Mouse (Mus musculus): Measurements from ENCODE around the gene Serpina1b.
"Not testable (repeated sequence)": the region's sequence is repeated elsewhere in the genome, so short reads cannot be mapped to it uniquely, and the experiment has no call there.

Serpina1b gene

DNA sequence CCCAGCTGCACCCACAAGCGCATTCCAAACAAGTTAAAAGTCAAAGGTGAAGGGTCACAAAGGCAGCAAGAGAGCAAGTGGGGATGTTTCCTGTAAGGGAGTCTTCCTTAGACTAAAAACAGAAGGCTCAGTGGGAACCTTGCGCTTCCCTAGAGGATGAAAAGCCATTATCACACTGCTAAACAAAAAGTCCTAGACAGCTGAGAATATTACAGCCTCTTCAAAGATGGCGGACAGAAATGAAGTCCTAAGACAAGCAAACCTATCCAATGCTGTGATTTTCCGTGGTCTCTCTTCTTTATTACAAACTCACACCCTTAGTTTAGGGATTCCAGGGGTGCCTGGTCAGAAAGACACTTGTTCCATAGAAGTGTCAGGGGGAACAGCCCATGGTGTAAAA, at the start of gene Serpina1b:
Gene Serpina1b, minus strand, starts transcription at position 101 of the 400 bp plus-strand sequence.
- DNase-seq: not testable (repeated sequence)

DNA sequence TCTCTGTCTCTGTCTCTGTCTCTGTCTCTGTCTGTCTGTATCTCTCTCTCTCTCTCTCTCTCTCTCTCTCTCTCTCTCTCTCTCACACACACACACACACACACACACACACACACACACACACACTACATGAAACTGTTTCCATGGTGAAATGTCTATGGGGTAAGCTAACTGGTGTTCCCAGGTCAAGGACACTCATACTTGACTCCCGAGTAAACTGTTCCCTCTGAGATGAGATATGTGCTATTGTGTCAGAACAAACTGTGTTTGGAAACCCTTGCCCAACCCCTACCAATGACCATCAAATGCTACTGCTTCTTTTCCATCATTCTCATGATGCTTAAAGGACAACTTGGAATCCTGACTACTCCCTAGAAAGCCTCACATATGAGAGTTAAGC, 36.7 kb upstream of the Serpina1b start:
- not testable (repeated sequence) for DNase-seq

DNA sequence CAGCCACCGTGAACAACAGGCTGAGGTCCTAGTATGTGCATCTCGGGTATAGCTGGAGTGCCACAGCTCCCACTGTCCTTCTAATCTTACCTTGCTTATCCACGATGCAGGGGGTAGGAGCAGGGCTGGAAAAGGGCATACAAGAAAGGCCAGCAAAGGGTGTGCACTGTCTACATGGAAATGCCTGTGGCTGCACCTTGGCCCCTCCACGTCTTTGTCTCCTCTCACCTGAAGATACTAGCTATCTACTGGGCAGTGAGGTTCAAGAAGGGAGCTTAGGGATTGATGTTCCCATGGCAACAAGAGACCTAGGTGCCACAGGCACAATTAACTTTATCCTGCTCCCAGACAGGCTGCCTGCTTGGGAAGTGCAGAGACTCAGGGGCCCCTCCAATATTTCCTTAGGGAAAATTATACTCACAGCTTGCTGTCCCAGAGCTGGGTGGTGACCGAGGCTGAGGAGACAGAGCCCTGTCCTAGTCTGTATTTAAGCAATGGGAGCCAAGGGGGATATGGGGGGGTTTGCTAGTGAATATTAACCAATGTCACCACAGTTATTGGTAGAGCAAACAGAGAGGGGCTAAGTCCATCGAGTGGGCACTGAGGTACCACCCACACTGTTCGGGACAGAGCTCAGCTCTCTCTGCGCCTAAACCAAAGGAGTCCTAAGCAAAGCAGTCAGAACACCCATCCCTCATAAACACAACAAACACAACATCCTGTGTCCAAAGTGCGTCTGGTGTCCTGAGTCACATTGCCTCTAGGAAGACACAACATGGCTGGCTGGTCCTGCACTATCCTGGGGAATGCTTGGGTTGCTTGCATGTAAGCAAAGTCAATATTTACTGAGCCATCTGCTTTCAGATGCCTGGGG, 33.2 kb upstream of the Serpina1b start, which contains the start of gene Serpina1a:
Gene Serpina1a, minus strand, starts transcription at position 462 of the 874 bp plus-strand sequence.
- not testable (repeated sequence) for DNase-seq

DNA sequence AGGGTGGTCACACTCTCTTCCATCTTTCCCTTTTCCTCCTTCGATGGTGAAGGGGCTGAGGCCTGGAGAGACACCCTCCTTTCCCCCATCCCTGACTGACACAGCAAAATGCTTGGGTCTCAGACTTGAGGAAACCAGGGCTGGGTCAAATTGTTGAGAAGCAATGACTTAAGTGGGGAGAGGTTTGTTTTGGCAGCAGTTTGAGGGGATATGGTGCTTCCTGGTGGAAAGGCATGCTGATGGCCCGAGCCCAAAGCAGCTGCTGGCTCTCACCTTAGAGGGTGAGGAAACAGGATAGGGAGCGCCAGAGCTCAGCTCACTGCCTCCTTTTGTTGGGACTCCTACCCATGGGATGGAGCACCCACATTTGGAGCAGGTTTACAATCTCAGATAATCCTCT, 30.8 kb upstream of the Serpina1b start:
- no peak for DNase-seq

- not testable (repeated sequence) for DNase-seq
Observed at GRCm38 (mm10) chr12:103860571-103860970, 30.4 kb upstream of the Serpina1b start.

DNA sequence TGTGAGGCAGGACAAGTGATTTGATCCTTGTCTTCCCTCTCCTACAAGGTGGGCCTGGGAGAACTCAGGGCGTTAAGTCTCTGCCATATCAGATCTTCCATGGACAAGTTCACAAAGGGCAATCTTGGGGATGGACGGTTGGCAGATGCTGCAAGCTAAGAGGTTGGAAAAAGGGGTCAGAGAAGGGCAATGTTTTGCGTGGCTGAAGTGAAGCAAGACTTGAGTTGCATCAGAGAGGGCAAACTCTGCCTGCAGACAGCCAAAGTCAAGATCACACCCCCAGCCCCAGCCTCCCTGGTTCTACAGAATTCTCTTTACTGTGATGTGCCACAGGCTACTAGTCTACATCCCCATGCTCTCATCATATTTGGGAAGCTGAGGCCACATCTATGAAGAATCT, 29.4 kb upstream of the Serpina1b start:
- not testable (repeated sequence) for DNase-seq

DNA sequence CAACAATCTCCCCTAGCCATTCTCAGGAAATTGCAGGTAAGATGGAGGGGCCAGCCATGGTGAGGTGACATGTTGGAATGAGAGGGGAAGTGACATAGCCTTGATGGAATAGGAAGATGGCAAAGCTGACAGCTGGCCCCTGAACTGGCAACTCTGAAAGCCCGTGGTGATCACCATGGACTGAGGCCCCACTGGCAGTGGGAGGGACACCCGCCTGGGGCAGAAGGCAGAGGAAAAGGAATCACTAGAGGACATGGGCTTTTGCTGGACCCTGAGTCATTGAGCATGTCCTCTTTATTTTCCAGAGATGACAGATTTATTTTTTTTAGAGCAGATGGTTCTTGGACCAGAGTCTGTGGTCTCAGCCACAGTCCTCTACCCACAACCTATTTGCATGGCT, 22.9 kb upstream of the Serpina1b start:
- DNase-seq: not testable (repeated sequence)

- DNase-seq: not testable (repeated sequence)
Observed at GRCm38 (mm10) chr12:103827661-103828372, 2.4 kb downstream of the Serpina1b start.

DNA sequence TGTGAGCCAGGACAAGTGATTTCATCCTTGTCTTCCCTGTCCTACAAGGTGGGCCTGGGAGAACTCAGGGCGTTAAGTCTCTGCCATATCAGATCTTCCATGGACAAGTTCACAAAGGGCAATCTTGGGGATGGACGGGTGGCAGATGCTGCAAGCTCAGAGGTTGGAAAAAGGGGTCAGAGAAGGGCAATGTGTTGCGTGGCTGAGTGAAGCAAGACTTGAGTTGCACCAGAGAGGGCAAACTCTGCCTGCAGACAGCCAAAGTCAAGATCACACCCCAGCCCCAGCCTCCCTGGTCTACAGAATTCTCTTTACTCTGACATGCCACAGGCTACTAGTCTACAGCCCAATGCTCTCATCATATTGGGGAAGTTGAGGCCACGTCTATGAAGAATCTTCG, 6.3 kb downstream of the Serpina1b start:
- DNase-seq: not testable (repeated sequence)

GRCm38 (mm10) chr12:103773246-103773851, 56.8 kb downstream of the Serpina1b start, which contains the start of gene Serpina1d:
Gene Serpina1d (minus strand): TSS chr12:103773592.
- DNase-seq: not testable (repeated sequence)

DNA sequence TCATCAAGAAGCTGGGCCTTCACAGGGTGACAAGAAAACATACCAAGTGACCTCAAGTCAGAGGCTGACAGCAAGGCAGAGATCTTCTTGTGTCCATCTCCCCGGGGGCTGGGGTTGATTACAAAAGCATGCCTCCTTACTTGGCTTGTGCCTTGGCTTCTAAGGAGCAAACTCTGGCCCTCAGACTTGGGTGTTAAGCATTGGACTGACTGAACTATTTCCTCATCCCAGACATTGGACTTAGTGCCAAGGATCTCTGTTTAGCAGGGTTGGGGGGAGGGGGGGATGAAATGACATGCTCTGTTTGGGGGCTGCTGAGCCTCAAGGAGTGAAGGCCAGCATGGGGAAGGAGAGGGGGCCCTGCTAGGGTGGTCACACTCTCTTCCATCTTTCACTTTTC, 59.6 kb downstream of the Serpina1b start:
- not testable (repeated sequence) for DNase-seq

GRCm38 (mm10) chr12:103763083-103763482, 67.1 kb downstream of the Serpina1b start:
- not testable (repeated sequence) for DNase-seq

DNA sequence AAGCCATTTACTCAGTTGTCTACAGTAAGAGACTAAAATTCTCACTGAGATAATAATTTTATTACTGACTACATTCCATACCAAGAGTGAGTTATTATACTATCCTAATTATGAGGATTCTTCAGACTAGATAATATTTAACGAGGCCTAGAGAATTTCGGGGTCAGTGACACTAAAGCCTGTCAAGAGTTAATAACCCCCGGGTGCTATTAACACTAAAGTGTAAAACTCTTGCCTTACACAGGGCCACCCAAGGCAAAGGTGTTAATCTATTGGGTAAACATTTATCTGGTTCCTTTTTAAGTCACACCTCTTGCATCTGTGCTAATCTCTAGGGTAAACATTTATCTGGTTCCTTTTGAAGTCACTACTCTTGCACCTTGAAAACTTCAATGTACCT, 69.9 kb downstream of the Serpina1b start:
- not testable (repeated sequence) for DNase-seq

GRCm38 (mm10) chr12:103745957-103746356, 84.2 kb downstream of the Serpina1b start:
- not testable (repeated sequence) for DNase-seq

- not testable (repeated sequence) for DNase-seq
Observed at GRCm38 (mm10) chr12:103737791-103738580, 92.2 kb downstream of the Serpina1b start.

DNA sequence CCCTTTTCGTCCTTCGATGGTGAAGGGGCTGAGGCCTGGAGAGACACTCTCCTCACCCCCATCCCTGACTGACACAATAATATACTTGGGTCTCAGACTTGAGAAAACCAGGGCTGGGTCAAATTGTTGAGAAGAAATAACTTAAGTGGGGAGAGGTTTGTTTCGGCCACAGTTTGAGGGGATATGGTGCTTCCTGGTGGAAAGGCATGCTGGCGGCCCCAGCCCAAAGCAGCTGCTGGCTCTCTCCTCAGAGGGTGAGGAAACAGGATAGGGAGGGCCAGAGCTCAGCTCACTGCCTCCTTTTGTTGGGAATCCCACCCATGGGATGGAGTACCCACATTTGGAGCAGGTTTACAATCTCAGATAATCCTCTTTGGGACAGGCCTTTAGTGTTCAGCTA, 94.6 kb downstream of the Serpina1b start:
- DNase-seq: not testable (repeated sequence)

DNA sequence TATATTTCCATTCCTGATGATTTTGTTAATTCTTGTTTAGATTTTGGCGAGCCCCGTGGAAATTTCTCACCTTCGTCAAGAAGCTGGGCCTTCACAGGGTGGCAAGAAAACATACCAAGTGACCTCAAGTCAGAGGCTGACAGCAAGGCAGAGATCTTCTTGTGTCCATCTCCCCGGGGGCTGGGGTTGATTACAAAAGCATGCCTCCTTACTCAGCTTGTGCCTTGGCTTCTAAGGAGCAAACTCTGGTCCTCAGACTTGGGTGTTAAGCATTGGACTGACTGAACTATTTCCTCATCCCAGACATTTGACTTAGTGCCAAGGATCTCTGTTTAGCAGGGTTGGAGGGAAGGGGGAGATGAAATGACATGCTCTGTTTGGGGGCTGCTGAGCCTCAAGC, 95.1 kb downstream of the Serpina1b start:
- DNase-seq: not testable (repeated sequence)

DNA sequence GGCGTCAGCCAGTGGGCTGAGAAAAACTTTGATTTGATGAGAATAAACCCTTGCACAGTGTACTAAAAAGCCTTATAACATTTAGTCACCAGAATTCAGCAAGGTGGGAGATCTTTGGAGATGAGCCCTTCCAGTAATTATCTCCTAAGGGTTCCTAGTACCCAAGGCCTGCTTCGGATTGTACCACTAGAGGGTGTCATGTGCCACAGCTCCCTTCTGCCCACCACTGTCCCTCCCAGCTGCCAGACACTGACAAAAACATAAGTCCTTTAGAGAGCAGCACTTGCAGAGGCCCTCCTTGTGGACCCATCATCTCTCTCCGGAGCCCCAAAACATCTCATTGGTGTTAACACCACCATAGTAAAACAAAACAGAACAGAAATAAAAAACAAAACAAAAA, 118.6 kb downstream of the Serpina1b start:
- DNase-seq: no peak

DNA sequence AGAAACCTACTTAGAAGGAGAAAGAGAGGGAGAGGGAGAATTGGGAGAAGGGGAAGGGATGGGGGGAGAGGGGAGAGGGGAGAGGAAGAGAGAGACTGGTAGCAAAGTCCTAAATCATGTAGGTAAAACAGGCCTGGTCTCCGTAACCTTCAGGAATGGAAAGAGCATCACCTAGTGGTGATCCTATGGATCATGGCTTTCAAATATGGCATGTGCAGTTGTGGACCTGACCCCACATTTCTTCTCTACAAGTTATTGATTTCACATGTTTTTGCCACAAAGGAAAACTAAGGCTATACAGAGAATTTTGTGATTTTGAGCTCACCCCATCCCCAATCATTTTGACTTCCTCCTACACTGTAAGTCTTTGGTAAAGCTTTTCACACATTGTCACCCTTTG, 119.8 kb downstream of the Serpina1b start:
- DNase-seq: no peak

DNA sequence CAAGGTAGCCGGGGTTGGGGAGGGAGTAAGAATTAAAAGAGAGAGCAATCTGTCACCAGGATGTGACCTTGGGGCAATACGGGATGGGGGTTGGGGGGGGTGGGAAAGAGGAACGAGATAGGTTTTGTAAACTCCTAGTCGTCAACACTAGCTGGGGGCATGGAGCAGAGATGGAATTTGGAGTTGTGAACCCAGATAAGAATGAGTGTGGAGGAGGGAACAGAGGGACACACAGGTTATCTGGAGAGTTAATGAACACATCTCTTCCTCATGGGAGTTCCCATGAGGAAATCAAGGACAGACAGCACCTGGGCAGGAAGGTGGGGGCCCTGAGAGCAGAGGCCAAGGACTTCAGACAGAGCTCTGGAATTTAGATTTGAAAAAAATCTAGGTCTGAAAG, 124.1 kb downstream of the Serpina1b start:
- DNase-seq: no peak

DNA sequence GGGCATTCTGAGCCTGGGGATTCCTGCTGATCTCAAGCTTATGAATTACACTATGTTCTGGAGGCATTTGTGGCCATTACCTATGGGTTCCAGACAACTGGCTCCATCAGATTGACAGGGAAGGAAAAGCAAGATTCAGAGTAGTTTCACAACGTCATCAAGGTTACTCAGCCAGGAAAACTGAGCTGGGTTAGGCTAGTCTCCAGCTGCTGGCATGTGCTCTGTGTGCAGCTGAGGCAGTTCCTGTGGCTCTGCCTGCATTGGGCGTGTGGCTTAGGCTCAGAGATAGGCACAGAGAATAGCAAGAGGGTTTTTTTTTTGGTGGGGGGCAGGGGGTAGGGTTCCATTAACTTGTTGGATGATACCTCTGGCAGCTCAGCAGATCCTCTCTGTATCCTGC, 124.6 kb downstream of the Serpina1b start:
- no peak for DNase-seq

DNA sequence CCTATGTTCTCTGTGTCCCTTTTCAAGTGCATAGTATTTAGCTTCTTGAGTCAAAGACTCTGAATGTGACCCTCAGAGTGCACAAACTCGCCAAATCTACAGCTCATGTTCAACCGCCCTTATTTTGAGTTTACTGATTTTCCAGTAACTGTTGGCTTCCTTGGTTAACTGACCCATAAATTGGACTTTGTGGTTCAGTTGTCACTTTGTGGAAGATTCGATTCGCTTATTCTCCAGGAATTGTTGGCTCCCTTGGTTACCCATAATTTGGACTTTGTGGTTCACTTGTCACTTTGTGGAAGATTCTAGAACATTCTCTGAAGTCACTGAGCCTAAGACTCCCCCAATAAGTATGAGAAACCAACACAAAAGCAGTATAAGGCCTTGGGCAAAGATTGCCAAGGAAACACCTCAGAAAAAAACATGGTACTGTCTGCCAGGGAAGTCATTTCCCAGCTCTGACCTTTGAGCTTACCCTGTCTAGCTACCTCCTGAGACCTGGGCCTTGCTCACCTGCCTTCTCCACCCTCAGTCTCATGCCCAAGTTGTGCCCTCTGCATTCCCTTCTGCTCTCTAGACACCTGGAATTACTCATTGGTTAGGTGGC, 129.9 kb downstream of the Serpina1b start:
- DNase-seq: no peak
